Mouse (Mus musculus) adipose tissue, adult 10 weeks (tissue): ENCODE data around the gene Ces2a. TPM values are rescaled to one million over a fixed set of nuclear protein-coding genes. Genes with fewer than 3 reads are reported as not detected.

Source experiments
- polyA plus RNA-seq: library from polyadenylated mRNA; stranded (reverse); fragments of 350-450 nt; fragmentation: Illumina TruSeq; extraction: RNeasy Lipid Tissue Mini Kit (QIAGEN cat#74804); gene quantifications from one replicate; pipeline ENCODE4 v1.2.3, GENCODE M21; 2014; ENCODE audit warnings: low read depth, low replicate concordance

Gene Ces2a
- polyA plus RNA-seq: 0.35 TPM

GRCm38 (mm10) chr8:104733753-104734152 lies at the start of gene Ces2a:
Gene Ces2a (plus strand): TSS chr8:104734003.

Other genes with a start within 250 kb of the Ces2a start
- 1.2 TPM for gene Terb1, start 224.1 kb upstream of the Ces2a start, polyA plus RNA-seq
- gene Nae1, start 199.4 kb upstream of the Ces2a start, polyA plus RNA-seq: 51.1 TPM
- gene Car7, start 199.3 kb upstream of the Ces2a start, polyA plus RNA-seq: 12.7 TPM
- 8.2 TPM for gene Pdp2, start 142.6 kb upstream of the Ces2a start, polyA plus RNA-seq
- gene Cdh16, start 109.6 kb upstream of the Ces2a start, polyA plus RNA-seq: 172 TPM
- 4.0 TPM for gene Rrad, start 102.7 kb upstream of the Ces2a start, polyA plus RNA-seq
- gene Ciao2b, start 92.0 kb upstream of the Ces2a start, polyA plus RNA-seq: 30.6 TPM
- not detected for gene Ces2b, start 97.6 kb downstream of the Ces2a start, polyA plus RNA-seq
- gene Ces2c, start 113.1 kb downstream of the Ces2a start, polyA plus RNA-seq: 0.25 TPM
- gene Ces2e, start 192.3 kb downstream of the Ces2a start, polyA plus RNA-seq: 2.7 TPM
- 0.53 TPM for gene Ces2f, start 213.4 kb downstream of the Ces2a start, polyA plus RNA-seq
- 6.7 TPM for gene Ces2g, start 227.7 kb downstream of the Ces2a start, polyA plus RNA-seq